Mouse (Mus musculus): Measurements from ENCODE around the gene Llgl1.
A peak's percentile ranks its signal among the peaks of the same experiment; 100 is the strongest.

The Llgl1 gene

GRCm38 (mm10) chr11:60699524-60700075, at the start of gene Llgl1:
Gene Llgl1 (plus strand): TSS chr11:60699723.
- peak; percentile 77 to 79 for DNase-seq

- no peak for DNase-seq
Measured at GRCm38 (mm10) chr11:60696165-60696564, 3.4 kb upstream of the Llgl1 start.

DNA sequence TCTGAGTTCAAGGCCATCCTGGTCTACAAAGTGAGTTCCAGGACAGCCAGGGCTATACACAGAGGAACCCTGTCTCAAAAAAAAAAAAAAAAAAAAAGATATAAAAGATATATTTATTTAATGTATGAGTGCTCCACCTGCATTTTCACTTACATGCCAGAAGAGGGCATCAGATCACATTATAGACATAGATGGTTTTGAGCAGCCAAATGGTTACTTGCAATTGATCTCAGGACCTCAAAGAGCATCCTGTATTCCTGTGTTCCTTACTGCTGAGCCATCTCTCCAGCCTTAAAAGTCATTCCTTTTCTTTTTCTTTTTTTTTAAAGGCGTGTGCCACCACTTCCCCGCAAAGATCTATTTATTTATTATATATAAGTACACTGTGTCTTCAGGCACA, 2.0 kb upstream of the Llgl1 start:
- DNase-seq: no peak

DNA sequence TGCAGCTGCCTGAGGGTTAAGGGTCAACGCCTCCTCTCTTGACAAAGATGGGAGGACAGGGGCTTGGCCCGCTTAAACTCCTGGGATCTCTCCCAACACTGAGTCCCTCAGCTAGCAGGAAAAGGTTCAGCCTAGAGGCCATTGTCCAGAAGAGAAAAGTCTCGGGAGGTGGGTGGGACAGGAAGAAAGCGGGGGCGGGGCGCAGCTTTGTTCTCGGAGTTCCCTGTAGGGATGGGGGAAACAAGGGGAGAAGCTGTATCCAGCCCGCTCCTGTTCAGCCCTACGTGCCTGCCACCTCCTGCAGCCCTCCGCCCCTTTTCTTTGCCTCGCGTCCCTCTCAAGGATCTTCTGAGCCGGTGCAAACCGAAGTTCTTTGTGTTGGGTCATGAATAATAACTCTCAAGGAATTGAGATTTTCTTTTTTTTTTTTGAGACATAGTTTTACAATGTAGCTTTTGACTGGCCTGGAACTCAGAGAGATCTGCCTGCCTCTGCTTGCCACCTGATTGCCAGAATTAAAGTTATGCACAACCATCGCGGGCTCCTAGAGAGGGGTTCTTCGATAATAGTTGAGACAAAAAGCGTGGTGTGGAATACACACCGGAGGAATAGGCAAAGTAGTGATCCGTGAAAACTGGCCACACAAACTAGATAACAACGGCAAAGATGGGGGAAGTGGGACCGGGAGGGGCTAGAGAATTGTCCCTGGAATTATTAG, 558 bp upstream of the Llgl1 start:
- DNase-seq: peak; percentile 45 to 60

- DNase-seq: no peak
Measured at GRCm38 (mm10) chr11:60700320-60701185, 1.0 kb downstream of the Llgl1 start.

- no peak for DNase-seq
Measured at GRCm38 (mm10) chr11:60701611-60702010, 2.1 kb downstream of the Llgl1 start.

DNA sequence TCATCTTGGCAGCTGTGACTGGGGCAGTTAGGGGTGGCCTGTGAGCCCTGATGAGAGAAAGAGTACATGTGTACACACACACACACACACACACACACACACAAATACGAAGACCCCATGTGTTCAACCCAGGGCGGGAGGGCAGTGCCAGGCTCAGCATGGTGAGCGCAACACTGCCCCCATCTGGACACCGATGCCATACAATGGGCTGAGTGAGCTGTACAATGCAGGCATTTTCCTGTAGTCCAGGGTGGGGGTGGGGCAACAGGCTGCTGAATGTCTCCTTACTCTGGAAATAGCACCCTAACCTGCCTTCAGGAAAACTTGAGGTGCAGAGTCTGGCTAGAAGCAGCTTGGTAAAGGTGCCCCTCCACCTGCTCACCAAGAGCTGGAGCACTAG, 3.6 kb downstream of the Llgl1 start:
- DNase-seq: peak in 1 of 2 experiments; percentile 42

DNA sequence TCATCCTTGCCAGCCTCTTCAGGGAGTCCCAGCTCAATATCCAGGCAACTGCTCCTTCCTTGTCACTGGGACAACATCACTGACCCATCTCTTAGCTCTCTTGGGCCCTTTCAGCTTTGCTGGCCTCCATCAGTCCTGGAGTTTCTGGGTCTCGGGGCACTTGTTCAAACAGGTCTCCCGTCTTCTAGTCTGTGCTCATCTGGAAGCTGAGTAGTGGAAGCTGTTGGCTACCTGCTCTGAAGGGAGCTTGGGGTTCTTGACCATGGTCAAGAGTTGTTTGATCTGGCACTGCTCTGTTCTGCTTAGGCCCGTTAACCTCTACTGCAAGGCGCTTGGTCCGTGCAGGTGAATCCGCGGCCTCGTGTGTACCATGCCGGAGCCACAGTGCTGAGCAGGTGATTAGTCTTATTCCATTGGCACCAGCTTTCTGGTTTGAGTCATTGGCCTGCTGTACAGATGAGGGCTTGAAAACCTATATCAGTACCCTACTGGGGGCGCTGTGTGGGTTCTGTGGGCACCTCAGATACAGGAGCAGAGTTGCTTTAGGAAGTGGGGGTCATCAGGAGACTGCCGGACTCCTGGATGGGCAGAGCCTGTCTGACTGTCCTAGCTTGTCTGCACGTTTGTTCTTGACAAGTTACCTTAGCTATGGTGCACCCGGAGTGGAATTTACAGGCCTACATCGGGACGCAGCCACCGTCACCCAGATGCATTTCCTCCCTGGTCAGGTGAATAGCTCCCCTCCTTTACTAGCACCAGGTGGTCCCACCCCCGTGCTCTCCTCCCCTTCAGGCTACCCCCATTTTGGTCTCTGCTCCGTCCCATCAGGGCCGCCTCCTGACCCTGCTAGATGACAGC, 4.7 kb downstream of the Llgl1 start:
- DNase-seq: no peak

GRCm38 (mm10) chr11:60705255-60705654, 5.7 kb downstream of the Llgl1 start:
- no peak for DNase-seq

DNA sequence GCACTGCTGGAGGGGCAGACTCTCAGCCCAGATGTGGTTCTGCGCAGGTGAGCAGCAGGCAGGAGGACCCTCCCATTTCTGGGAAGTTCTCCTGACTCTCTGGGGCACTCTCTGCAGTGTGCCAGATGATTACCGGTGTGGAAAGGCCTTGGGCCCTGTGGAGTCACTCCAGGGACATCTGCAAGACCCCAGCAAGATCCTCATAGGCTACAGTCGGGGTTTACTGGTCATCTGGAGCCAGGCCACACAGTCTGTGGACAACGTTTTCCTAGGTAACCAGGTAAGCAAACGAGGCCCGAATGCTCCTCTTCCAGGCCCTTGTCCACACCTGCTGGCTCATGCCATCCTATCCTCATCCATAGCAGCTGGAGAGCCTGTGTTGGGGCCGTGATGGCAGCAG, 6.6 kb downstream of the Llgl1 start:
- no peak for DNase-seq

GRCm38 (mm10) chr11:60706696-60707480, 7.4 kb downstream of the Llgl1 start:
- DNase-seq: peak in 1 of 2 experiments; percentile 3

DNA sequence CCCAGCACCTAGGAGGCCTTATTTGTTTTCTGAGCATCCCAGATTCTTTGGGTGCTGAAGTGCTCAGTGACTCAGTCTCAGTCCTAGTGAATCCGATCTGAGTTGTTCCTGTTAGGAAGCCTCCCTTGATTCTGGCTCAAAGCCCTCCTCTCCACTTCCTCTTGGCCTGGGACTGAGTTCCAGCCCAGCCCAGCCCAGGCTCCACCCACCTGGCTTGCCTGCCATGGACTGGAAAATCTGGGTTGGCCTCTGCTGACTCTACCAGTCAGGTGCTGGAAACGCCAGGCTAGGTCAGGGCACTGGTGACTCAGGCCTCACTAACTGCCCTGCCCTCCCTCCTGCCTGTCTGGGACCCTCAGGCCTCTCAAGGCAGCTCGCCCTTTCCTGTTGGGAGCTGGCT, 8.1 kb downstream of the Llgl1 start:
- peak in 1 of 2 experiments; percentile 18 for DNase-seq

DNA sequence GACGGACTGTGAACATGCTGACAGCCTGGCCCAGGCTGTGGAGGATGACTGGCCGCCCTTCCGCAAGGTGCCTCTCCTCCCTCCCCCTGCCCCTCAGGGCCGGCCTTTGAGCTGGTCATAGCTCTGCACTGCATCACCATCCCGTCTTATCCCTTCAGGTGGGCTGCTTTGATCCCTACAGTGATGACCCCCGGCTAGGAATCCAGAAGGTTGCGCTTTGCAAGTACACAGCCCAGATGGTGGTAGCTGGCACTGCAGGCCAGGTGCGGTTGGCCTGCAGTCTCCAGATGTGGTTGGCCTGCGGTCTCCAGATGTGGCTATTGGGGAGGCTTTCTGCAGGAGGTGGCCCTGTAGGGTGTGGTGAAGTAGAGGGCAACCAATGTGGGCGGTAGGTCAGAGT, 9.1 kb downstream of the Llgl1 start:
- DNase-seq: no peak

DNA sequence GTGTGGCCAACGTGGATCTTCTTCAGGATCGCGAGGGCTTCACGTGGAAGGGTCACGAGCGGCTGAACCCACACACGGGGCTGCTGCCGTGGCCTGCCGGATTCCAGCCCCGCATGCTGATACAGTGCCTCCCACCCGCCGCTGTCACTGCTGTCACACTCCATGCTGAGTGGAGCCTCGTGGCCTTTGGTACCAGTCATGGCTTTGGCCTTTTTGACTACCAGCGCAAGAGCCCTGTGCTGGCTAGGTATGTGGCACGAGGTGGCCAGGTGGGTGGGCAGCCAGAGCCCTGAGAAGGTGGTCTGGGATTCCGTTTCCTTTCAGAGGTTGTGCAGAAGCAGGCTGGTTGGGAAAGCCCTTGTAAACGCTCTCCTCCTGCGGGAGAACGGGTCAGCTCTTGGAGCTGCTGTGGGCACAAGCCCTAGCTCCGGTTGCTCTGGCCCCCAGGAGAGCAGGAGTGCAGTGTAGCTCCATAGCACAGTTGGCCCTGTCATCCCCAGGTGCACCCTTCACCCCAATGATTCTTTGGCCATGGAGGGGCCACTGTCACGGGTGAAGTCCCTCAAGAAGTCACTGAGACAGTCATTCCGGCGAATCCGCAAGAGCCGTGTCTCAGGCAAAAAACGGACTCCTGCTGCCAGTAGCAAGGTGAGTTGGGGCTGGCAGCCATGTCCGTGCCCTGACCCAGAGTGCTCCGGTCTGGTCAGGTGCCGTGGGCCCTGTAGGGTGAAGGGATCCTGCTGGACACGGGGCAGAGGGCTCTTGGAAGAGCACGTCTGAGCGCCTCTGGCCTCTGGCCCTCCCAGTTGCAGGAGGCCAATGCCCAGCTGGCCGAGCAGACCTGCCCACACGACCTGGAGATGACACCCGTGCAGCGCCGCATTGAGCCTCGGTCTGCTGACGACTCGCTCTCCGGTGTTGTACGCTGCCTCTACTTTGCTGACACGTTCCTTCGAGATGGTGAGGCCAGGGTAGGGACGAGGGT, 10.2 kb downstream of the Llgl1 start:
- no peak for DNase-seq

GRCm38 (mm10) chr11:60711218-60711617, 11.7 kb downstream of the Llgl1 start:
- DNase-seq: no peak

GRCm38 (mm10) chr11:60712040-60712439, 12.5 kb downstream of the Llgl1 start:
- no peak for DNase-seq

GRCm38 (mm10) chr11:60712639-60713255, 13.2 kb downstream of the Llgl1 start:
- DNase-seq: no peak

DNA sequence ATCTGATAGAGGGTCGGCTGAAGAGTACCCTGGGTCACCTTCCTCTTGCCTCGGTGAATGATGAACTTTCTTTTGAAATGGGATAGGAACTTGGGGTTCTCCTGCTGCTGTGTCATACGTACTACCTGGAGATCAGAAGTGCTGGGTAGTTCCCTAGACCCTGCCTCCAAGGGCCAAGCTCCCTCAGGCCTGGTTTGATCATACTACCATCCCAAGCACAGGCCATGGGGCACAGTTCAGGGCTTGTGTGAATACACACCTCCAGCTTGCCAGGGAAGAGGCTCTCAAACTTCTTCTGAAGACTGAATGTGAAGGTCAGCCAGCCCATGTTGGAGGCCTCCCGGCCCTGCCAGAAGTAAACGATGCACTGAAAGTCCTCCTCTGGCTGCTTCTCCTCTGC, 16.3 kb downstream of the Llgl1 start:
- no peak for DNase-seq

DNA sequence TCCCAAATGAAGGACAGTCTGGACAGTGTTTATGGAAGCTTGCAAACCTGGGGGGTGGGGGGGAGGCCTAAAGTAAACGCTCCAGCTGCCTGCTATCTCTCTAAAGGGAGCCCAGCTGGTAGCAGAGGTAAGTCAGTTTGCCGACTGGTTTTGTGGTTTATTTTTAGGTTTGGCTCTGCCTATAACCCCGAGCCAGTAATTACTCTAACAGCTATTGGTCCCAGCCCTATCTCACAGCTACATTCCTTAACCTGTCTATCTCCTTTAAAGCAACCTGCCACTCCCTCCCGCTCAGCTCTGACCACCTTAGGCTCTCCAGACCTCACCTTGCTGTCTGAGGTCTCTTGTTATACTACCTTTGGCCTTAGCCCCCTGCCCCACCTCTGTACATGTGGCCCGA, 19.7 kb downstream of the Llgl1 start:
- DNase-seq: no peak
